Mouse (Mus musculus) induced T-regulatory cell, adult 2 months (primary cell): ENCODE data around the gene Nabp2.

Experiments
- DNase-seq: peaks from one replicate; pipeline ENCODE4 v3.0.0-alpha.2; 2012; ENCODE audit warnings: low read depth

Nabp2 gene

GRCm38 (mm10) chr10:128411211-128412054 lies at the start of gene Nabp2, which contains the start of gene Rnf41:
Gene Nabp2 (minus strand): TSS chr10:128411492.
Gene Rnf41 (plus strand): TSS chr10:128411657.
- DNase-seq: peak; percentile 98

DNA sequence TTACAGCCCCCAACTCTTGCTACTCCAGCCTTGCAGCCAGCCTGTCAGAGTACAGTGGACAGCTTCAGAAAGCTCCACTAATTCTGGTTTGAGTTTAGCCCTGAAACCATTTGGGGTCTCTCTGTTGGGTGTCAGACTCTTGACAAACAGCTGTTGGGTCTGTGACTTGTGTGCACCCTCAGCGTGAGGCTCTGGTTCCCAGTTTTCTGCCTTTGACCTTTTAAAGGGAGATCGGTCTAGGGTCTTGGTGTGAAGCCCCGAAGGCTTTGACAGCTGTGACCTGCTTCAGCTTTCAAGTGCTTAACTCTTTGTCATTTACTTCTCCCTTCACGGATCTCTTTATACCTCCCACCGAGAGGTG lies 49.0 kb upstream of the Nabp2 start:
- peak; percentile 35 for DNase-seq

DNA sequence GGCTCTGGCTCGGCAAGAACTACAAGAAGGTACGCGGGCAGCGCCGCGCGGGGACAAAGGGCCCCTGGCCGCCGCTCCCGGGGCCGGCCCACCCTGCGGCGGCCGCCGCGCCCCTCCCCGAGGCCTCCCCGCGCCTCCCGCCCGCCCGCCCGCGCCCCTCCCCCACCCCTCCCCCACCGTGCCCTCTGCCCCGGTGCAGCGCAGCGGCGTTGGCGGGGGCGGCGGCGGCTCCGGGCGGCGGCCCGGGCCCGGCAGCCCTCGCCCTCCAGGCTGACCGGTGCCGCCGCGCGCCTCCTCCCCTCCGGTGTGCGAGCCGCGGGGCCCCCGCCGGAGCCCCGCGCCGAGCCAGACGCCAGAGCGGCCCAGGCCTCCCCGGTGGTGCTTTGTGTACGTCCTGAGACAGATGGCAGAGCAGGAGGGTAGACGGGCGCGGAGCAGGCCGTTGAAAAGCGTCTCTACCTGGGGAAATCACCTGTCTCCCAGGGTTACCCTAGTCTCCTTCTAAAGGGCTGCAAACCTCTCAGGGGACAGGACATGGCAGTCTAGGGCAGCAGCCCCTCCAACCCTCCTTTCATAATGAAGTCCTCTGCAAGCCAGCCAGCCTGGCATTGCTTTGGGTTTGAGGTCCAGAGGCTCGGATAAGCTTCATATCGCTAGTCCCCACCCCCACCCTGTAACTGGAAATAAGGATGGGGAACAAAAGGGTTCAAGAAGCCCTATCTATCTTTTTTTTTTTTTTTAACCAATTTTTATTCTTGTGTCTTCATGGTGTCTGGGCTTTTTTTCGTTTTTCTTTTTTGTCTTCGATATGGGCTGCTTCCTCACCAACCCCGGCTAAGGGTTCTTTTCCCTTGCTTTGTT lies 48.3 kb upstream of the Nabp2 start:
- peak; percentile 67 for DNase-seq

DNA sequence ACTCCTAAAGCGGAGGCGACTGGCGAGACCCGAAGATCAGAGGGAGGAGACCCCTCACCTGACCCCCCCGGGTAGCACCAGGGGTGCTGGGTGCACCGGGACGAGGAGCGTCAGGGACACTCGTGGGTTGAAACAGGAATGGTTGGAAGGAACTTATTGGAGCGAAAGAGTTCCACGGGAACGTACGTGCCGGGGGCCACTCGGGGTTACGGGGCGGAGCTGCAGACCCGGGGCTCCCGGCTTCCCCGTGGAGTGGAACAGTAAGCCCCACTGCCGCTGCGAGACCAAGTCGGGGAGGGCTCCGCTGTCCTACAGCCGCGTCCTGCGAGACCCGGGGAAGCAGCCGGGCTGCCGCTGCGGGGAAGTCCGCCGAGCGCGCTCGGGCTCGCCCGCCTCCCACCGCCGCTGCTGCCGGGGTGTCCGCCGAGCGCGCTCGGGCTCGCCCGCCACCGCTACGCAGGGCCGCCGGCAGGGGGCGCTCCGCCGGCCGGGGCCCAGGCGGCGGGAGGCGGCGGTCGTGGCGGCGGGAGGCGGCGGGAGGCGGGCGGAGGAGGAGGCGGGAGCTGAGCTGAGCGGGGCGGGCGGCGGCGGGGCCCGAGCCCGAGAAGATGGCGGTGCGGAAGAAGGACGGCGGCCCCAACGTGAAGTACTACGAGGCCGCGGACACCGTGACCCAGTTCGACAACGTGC lies 47.6 kb upstream of the Nabp2 start, which contains the start of gene Smarcc2:
TSS of gene Smarcc2 (plus strand) at position 530 of the 690 bp plus-strand sequence.
- peak; percentile 89 for DNase-seq

GRCm38 (mm10) chr10:128458348-128458718 lies 47.0 kb upstream of the Nabp2 start:
- DNase-seq: peak; percentile 86

DNA sequence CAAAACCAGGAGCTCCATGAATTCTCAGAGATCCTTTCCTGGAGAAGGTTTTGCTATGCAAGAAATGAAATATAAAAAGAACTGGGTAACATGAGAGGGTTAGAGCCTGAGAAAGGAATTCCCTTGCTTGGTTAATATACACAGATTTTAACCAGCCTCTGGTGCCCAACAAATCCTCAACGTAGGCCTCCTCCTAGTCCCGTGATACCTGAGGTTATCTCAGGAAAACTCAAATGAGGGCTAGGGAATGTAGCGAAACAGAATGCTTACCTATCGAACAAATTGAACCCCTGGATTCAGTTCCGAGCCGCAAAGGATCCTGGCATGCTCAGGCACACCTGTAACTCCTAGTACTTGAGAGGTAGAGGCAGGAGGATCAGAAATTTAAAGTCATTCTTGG lies 46.4 kb upstream of the Nabp2 start:
- no peak for DNase-seq

- DNase-seq: peak; percentile 92
These were observed 44.0 kb upstream of the Nabp2 start for GRCm38 (mm10) chr10:128455280-128455679.

DNA sequence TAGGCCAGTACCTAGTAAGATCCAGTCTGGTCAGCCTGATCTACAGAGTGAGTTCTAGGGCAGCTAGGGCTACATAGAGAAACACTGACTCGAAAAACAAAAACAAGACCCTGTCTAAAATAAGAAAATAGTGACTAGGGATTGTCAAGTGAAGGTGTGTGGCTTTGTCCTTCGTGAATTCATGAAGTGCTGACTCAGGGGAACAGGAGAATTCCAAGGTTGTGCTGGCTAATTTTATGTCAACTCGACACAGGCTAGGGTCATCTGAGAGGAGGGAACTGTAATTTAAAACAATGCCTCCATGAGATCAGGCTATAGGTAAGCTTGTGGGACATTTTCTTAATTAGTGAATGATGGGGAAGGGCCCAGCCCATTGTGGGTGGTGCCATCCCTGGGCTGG lies 43.2 kb upstream of the Nabp2 start:
- no peak for DNase-seq

- no peak for DNase-seq
These were observed 39.7 kb upstream of the Nabp2 start for GRCm38 (mm10) chr10:128451014-128451413.

DNA sequence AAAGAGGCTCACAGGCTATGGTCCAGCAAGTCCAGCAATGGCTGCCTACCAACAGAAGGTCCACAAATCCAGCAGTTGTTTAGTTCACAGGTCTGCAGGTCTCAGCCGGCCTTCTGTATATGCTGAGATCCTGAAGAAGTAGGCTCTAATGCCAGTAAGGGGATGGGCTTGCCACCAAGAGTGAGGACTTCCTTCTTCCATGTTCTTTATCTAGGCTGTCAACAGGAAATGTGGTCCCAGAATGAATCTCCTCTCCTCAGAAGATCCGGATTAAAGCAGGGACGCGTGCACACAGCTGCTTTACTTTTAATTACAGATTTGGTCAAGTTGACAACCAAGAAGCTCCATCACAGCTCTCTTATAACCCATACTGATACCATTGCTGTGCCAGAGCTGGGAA lies 34.1 kb upstream of the Nabp2 start:
- no peak for DNase-seq

GRCm38 (mm10) chr10:128444354-128444753 lies 33.1 kb upstream of the Nabp2 start:
- DNase-seq: no peak

DNA sequence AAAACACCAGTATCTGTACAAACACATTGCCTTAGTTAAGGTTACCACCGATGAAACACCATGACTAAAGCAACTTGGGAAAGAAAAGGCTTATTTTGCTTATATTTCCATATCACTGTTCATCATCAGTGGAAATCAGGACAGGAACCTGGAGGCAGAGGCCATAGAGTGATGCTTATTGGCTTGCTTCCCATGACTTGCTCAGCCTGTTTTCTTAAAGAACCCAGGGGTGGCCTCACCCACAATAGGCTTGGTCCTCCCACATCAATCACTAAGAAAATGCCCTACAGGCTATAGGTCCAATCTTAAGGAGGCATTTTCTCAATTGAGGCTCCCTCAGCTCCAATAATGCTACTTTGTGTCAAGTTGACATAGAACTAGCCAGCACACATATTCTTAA lies 31.4 kb upstream of the Nabp2 start:
- DNase-seq: no peak

GRCm38 (mm10) chr10:128441324-128442119 lies 30.2 kb upstream of the Nabp2 start:
- no peak for DNase-seq

GRCm38 (mm10) chr10:128440407-128440806 lies 29.1 kb upstream of the Nabp2 start:
- peak; percentile 69 for DNase-seq

GRCm38 (mm10) chr10:128438675-128439279 lies 27.5 kb upstream of the Nabp2 start:
- DNase-seq: peak; percentile 69

GRCm38 (mm10) chr10:128436376-128436775 lies 25.1 kb upstream of the Nabp2 start:
- DNase-seq: no peak

- DNase-seq: no peak
These were observed 24.6 kb upstream of the Nabp2 start for GRCm38 (mm10) chr10:128435873-128436272.

GRCm38 (mm10) chr10:128435186-128435823 lies 24.0 kb upstream of the Nabp2 start:
- no peak for DNase-seq

DNA sequence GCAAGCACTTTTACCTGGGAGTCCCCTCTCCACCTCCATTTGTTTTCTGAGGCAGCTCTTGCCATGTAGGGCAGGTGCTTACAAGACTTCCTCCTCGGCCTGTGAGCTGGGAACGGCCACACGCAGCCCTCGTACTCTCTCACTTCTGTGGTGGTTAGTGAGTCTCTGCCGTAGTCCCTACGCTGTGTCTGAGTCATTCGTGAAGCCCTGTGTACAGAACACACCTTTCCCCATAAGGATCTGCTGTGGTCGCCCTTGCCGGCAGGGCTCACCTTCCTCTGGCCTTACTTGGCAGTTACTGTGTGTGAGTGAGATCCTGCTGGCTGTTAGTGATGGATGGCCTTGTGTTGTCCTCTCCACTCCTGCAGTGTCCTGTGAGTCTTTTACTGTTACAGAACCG lies 23.4 kb upstream of the Nabp2 start:
- DNase-seq: peak; percentile 83

- DNase-seq: peak; percentile 22
These were observed 22.1 kb upstream of the Nabp2 start for GRCm38 (mm10) chr10:128433417-128433816.

GRCm38 (mm10) chr10:128429454-128429853 lies 18.2 kb upstream of the Nabp2 start:
- DNase-seq: no peak
